Mouse (Mus musculus): Measurements from ENCODE around the gene Dnaja3. TPM values are rescaled to one million over a fixed set of nuclear protein-coding genes. Genes with fewer than 3 reads are reported as not detected.

The Dnaja3 gene
- polyA plus RNA-seq, 1 experiment from 2014 or later, result 58.3 TPM

DNA sequence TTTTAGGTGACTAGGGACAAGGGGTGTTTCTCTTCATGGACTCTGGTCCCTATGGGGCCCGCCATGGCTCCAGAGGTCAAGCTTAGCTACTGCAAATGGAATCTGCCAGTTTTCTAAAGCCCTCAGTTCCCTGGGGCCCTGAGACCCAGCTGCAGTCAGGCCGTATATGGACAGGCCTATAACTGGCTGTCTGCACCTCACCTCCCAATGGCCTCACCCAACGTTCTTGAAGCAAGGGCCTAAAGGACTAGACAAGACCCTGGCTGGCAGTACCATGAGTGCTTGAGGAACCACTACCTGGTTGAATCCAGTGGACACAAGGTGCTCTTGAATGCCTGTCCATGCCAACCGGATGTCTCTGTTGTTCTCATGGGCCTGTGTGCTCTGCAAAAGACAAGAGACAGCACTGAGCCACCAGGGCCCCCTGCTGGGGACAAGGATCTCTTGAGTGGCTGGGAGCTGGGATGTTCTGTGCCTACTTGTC lies 15.5 kb downstream of the Dnaja3 start:
- Histone ChIP-seq H3K4me1 (ENCODE audit: control insufficient read depth, insufficient read depth, low read length) (peaks cover 16% of the 10 kb centered on the region), H3K36me3 (replicated peaks; ENCODE audit: control insufficient read depth, insufficient read depth, low read depth, low read length) (no peaks in the 10 kb centered on the region; the same call in none of the 2 replicates), H3K4me2 (ENCODE audit: low read depth, low read length) (no peak overlapping the region), H3K27ac (replicated peaks; ENCODE audit: low read depth, low read length) (no peak overlapping the region), H3K9me3 (replicated peaks; ENCODE audit: control insufficient read depth, low read length) (no peaks in the 10 kb centered on the region), H3K9ac (replicated peaks; ENCODE audit: low read length) (0 out of 2 replicates have a peak overlapping the region, but pooled peaks have one; percentile 11), H3K4me3 (ENCODE audit: low read depth, low read length) (no peak overlapping the region), H3K27me3 (ENCODE audit: control insufficient read depth, insufficient read depth, low read length) (no peaks in the 10 kb centered on the region)
- ATAC-seq (replicated peaks; ENCODE audit: insufficient number of reproducible peaks, low FRiP score, low TSS enrichment, low read depth) (no peak), DNase-seq (ENCODE audit: low spot score) (no peak)
- 63% methylated on average over 4 of the region's 4 CpGs for WGBS

DNA sequence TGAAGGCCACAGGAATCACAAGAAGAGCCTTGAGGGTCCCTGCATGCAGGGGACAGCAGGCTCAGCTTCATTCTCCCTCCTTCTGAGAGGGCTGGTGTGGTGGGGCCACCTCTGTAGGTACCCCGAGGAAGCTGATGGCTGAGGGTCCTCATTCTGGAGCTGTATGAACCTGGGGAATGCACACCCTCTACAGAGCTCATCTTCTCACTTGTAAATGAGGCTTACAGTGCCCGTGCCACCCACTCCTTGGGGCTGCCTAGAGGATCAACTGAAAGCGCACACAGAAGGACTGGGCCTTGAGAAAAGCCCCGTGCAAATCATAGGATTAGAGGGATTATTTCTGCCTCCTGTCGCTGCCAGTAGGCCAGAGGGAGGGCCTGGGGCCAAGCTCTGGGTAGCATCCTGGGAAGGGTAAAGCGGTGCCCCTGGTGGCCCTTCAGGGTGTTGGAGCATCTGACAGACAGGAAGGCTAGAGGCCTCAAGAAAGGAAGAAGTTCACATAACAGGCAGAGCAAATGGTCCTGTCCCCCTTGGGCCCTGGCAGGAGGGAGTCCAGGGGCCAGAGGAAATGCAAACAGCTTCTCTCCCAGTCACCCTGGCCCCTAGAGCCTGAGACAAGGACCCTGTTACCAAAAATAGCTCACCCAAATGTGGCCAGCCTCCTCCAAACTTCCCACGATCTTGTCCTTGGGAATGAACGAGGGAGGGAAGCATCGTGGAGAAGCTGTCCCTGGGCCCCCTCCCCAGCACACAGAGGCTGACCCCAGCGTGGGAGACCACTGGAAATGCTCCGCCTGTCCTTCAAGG lies 16.2 kb downstream of the Dnaja3 start:
- Histone ChIP-seq H3K9ac (replicated peaks; ENCODE audit: low read length) (0 out of 2 replicates have a peak overlapping the region, but pooled peaks have one; percentile 11), H3K27ac (replicated peaks; ENCODE audit: low read depth, low read length) (no peak overlapping the region), H3K4me3 (ENCODE audit: low read depth, low read length) (no peak overlapping the region), H3K4me2 (ENCODE audit: low read depth, low read length) (no peak overlapping the region), H3K9me3 (replicated peaks; ENCODE audit: control insufficient read depth, low read length) (no peaks in the 10 kb centered on the region), H3K36me3 (replicated peaks; ENCODE audit: control insufficient read depth, insufficient read depth, low read depth, low read length) (no peaks in the 10 kb centered on the region; the same call in 1 of the 2 replicates), H3K4me1 (ENCODE audit: control insufficient read depth, insufficient read depth, low read length) (peaks cover 16% of the 10 kb centered on the region), H3K27me3 (ENCODE audit: control insufficient read depth, insufficient read depth, low read length) (no peaks in the 10 kb centered on the region)
- peak; percentile 31 for DNase-seq (ENCODE audit: low spot score)
- no peak for ATAC-seq (replicated peaks; ENCODE audit: insufficient number of reproducible peaks, low FRiP score, low TSS enrichment, low read depth)
- whole genome bisulfite sequencing, result 18% methylated on average over 11 of the region's 11 CpGs

DNA sequence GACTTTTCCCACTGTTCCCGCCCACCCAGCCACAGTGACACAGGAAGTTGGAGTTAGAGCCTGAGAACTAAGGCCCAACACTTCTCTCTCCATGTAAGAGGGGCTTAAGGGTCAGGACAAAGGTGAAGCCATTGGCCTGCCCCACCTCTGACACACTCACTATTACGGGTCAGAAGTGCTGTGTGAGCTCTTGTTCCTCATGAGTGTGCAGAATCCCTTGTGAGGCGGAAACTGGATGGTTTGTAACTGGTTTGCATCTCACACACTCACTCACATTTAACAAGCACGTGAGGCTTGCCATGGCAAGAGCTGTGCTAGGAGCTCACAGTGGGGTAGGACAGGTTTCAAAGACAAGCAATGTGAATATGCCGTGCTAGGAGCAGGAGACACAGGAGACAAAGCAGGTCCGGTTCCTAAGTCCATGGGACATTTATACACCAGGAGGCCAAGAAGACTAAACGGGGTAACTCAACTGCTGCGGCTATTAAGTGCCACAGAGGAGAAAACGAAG lies 16.8 kb downstream of the Dnaja3 start:
- no peak for ATAC-seq (replicated peaks; ENCODE audit: insufficient number of reproducible peaks, low FRiP score, low TSS enrichment, low read depth)

DNA sequence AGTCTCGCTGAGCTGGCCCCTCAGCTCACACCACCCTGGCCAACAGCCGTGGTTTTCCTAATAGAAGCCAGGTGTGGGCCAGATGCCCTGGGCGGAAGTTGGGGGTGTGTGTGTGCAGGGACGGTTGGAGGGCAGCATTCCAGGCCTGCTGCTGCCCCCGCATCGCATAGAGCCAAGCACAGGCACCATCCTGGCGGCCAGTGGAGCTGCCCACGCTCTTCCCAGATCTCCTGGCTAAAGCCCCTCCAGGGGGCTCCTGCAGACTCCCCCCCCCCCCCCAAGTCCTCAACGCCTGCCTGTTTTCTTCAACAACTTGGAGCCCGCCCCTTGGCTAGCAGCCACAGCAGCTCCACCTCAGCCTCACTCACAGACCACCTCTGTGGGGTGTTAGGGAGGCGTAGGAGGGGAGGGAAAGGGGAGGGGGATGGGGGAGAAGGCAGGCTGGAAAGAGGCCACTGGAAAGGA lies 19.0 kb downstream of the Dnaja3 start:
- H3K27ac ChIP-seq (replicated peaks; ENCODE audit: low read depth, low read length), result peak overlapping the region; percentile 96
- no peak overlapping the region for H3K4me3 ChIP-seq (ENCODE audit: low read depth, low read length)
- DNase-seq (ENCODE audit: low spot score) (peak; percentile 94), ATAC-seq (replicated peaks; ENCODE audit: insufficient number of reproducible peaks, low FRiP score, low TSS enrichment, low read depth) (peak; percentile 87)
- no peaks in the 10 kb centered on the region for H3K36me3 ChIP-seq (replicated peaks; ENCODE audit: control insufficient read depth, insufficient read depth, low read depth, low read length)
- H3K4me1 ChIP-seq (ENCODE audit: control insufficient read depth, insufficient read depth, low read length), result no peaks in the 10 kb centered on the region; the same call in none of the 2 replicates
- H3K27me3 ChIP-seq (ENCODE audit: control insufficient read depth, insufficient read depth, low read length), result no peaks in the 10 kb centered on the region
- H3K9ac ChIP-seq (replicated peaks; ENCODE audit: low read length), result peak overlapping the region; percentile 44
- no peaks in the 10 kb centered on the region for H3K9me3 ChIP-seq (replicated peaks; ENCODE audit: control insufficient read depth, low read length)
- WGBS, result 15% methylated on average over 11 of the region's 11 CpGs
- H3K4me2 ChIP-seq (ENCODE audit: low read depth, low read length), result peak overlapping the region; percentile 27

More for the DNA sequence above, 16.8 kb downstream of the Dnaja3 start:
- H3K27me3 ChIP-seq (ENCODE audit: control insufficient read depth, insufficient read depth, low read length), result no peaks in the 10 kb centered on the region
- H3K36me3 ChIP-seq (replicated peaks; ENCODE audit: control insufficient read depth, insufficient read depth, low read depth, low read length), result no peaks in the 10 kb centered on the region; the same call in 1 of the 2 replicates
- no peak overlapping the region for H3K4me3 ChIP-seq (ENCODE audit: low read depth, low read length)
- no peak overlapping the region for H3K4me2 ChIP-seq (ENCODE audit: low read depth, low read length)
- H3K4me1 ChIP-seq (ENCODE audit: control insufficient read depth, insufficient read depth, low read length), result peaks cover 12% of the 10 kb centered on the region
- H3K9ac ChIP-seq (replicated peaks; ENCODE audit: low read length), result no peak overlapping the region
- WGBS, result 50% methylated on average over 9 of the region's 9 CpGs
- DNase-seq (ENCODE audit: low spot score), result no peak
- H3K27ac ChIP-seq (replicated peaks; ENCODE audit: low read depth, low read length), result peak overlapping the region; percentile 39; the same call in 1 of the 2 replicates
- H3K9me3 ChIP-seq (replicated peaks; ENCODE audit: control insufficient read depth, low read length), result no peaks in the 10 kb centered on the region

DNA sequence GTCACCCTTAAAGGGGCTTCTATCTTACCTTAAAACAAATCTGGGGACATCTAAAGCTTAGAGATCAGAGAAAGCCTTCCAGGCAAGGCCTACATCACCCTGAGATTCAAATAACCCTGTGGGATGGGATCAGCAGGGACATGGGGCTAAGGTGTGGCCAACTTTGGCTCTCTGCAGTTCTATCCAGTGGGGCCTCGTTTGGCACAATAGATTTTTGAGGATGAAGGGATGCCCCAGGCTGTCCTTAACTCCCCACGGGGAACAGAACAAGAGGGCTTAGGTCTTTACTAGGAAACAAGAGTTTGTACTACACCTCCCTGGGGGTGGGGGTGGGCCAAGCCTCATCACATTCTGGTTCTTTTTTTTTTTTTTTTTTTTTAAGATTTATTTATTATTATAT lies 19.5 kb downstream of the Dnaja3 start:
- peak overlapping the region; percentile 27 for H3K4me2 ChIP-seq (ENCODE audit: low read depth, low read length)
- H3K4me3 ChIP-seq (ENCODE audit: low read depth, low read length), result no peak overlapping the region
- DNase-seq (ENCODE audit: low spot score) (no peak), ATAC-seq (replicated peaks; ENCODE audit: insufficient number of reproducible peaks, low FRiP score, low TSS enrichment, low read depth) (no peak)
- no peaks in the 10 kb centered on the region for H3K36me3 ChIP-seq (replicated peaks; ENCODE audit: control insufficient read depth, insufficient read depth, low read depth, low read length)
- H3K9me3 ChIP-seq (replicated peaks; ENCODE audit: control insufficient read depth, low read length), result no peaks in the 10 kb centered on the region
- H3K9ac ChIP-seq (replicated peaks; ENCODE audit: low read length), result peak overlapping the region; percentile 44
- H3K27me3 ChIP-seq (ENCODE audit: control insufficient read depth, insufficient read depth, low read length), result no peaks in the 10 kb centered on the region
- H3K27ac ChIP-seq (replicated peaks; ENCODE audit: low read depth, low read length), result peak overlapping the region; percentile 96
- H3K4me1 ChIP-seq (ENCODE audit: control insufficient read depth, insufficient read depth, low read length), result no peaks in the 10 kb centered on the region; the same call in none of the 2 replicates
- 7% methylated on average over 2 of the region's 2 CpGs for WGBS

DNA sequence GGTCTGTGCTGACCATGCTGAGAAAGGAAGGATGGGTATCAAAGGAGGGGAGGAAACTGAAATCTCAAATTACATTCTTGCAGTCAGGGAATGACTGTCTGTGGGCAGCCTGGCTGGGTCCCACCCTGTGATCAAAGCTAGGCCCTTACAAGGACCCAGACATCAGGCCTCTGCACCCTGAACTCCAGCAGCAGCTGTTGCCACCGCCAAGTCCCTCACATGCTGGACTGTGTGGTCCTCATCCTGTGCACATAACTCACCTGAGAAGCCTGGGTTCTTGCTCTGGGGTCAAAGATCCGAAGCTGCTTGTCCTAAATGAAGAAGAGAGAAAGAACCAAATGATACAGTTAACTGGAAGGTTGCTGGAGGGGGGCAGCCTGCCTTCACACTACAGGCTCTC lies 21.8 kb downstream of the Dnaja3 start:
- DNase-seq (ENCODE audit: low spot score) (no peak), ATAC-seq (replicated peaks; ENCODE audit: insufficient number of reproducible peaks, low FRiP score, low TSS enrichment, low read depth) (no peak)
- Histone ChIP-seq H3K4me3 (ENCODE audit: low read depth, low read length) (no peak overlapping the region), H3K36me3 (replicated peaks; ENCODE audit: control insufficient read depth, insufficient read depth, low read depth, low read length) (no peaks in the 10 kb centered on the region), H3K9me3 (replicated peaks; ENCODE audit: control insufficient read depth, low read length) (no peaks in the 10 kb centered on the region), H3K27me3 (ENCODE audit: control insufficient read depth, insufficient read depth, low read length) (no peaks in the 10 kb centered on the region), H3K27ac (replicated peaks; ENCODE audit: low read depth, low read length) (no peak overlapping the region), H3K4me2 (ENCODE audit: low read depth, low read length) (no peak overlapping the region), H3K9ac (replicated peaks; ENCODE audit: low read length) (no peak overlapping the region), H3K4me1 (ENCODE audit: control insufficient read depth, insufficient read depth, low read length) (no peaks in the 10 kb centered on the region; the same call in 1 of the 2 replicates)
- WGBS, result 66% methylated on average over 2 of the region's 2 CpGs

DNA sequence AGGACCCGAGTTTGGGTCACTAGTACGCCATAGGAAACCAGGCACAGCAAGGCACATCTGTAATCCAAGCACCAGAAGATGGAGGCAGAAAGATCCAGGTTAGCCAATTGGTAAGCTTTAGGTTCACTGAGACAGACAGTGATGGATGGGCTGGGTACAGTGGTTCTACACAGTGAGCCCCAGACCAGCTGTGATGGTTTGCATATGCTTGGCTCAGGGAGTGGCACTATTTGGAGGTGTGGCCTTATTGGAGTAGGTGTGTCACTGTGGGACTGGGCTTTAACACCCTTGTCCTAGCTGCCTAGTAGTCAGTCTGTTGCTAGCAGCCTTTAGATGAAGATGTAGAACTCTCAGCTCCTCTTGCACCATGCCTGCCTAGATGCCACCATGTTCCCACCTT lies 24.0 kb downstream of the Dnaja3 start:
- Histone ChIP-seq H3K4me1 (ENCODE audit: control insufficient read depth, insufficient read depth, low read length) (no peaks in the 10 kb centered on the region), H3K9me3 (replicated peaks; ENCODE audit: control insufficient read depth, low read length) (no peaks in the 10 kb centered on the region), H3K36me3 (replicated peaks; ENCODE audit: control insufficient read depth, insufficient read depth, low read depth, low read length) (no peaks in the 10 kb centered on the region), H3K4me2 (ENCODE audit: low read depth, low read length) (no peak overlapping the region), H3K27ac (replicated peaks; ENCODE audit: low read depth, low read length) (no peak overlapping the region), H3K9ac (replicated peaks; ENCODE audit: low read length) (no peak overlapping the region), H3K27me3 (ENCODE audit: control insufficient read depth, insufficient read depth, low read length) (no peaks in the 10 kb centered on the region), H3K4me3 (ENCODE audit: low read depth, low read length) (no peak overlapping the region)
- ATAC-seq (replicated peaks; ENCODE audit: insufficient number of reproducible peaks, low FRiP score, low TSS enrichment, low read depth), result no peak
- 82% methylated on average over 2 of the region's 2 CpGs for WGBS
- DNase-seq (ENCODE audit: low spot score), result no peak

DNA sequence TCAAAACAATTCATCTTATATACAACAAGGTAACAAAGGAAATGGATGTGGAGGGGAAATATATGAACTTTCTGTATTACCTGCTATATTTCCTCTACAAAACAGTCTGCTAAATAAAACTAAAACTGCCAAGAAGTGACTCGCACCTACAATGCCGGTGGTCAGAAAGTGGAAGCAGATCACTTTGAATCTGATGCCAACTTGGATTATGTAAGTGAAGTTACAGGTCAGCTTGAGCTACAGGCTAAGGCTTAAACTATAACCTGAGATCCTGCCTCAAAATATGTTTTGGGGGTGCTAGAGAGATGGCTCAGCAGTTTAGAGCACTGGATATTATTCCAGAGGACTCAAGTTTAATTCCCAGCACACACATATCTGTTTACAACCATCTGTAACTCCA lies 25.9 kb downstream of the Dnaja3 start:
- DNase-seq (ENCODE audit: low spot score), result no peak

More for the DNA sequence above, 25.9 kb downstream of the Dnaja3 start:
- Histone ChIP-seq H3K4me3 (ENCODE audit: low read depth, low read length) (no peak overlapping the region), H3K9me3 (replicated peaks; ENCODE audit: control insufficient read depth, low read length) (no peaks in the 10 kb centered on the region), H3K4me2 (ENCODE audit: low read depth, low read length) (no peak overlapping the region), H3K27ac (replicated peaks; ENCODE audit: low read depth, low read length) (no peak overlapping the region), H3K36me3 (replicated peaks; ENCODE audit: control insufficient read depth, insufficient read depth, low read depth, low read length) (no peaks in the 10 kb centered on the region), H3K27me3 (ENCODE audit: control insufficient read depth, insufficient read depth, low read length) (no peaks in the 10 kb centered on the region), H3K4me1 (ENCODE audit: control insufficient read depth, insufficient read depth, low read length) (no peaks in the 10 kb centered on the region), H3K9ac (replicated peaks; ENCODE audit: low read length) (no peak overlapping the region)
- 100% methylated on average over 2 of the region's 2 CpGs for WGBS
- ATAC-seq (replicated peaks; ENCODE audit: insufficient number of reproducible peaks, low FRiP score, low TSS enrichment, low read depth), result no peak
